Mouse (Mus musculus): ENCODE measurements around the gene Emg1. TPM values are rescaled to one million over a fixed set of nuclear protein-coding genes. Genes with fewer than 3 reads are reported as not detected.
A peak's percentile ranks its signal among the peaks of the same experiment; 100 is the strongest.

Emg1 gene
- polyA plus RNA-seq, 1 experiment from 2014 or later, result 93.9 TPM

DNA sequence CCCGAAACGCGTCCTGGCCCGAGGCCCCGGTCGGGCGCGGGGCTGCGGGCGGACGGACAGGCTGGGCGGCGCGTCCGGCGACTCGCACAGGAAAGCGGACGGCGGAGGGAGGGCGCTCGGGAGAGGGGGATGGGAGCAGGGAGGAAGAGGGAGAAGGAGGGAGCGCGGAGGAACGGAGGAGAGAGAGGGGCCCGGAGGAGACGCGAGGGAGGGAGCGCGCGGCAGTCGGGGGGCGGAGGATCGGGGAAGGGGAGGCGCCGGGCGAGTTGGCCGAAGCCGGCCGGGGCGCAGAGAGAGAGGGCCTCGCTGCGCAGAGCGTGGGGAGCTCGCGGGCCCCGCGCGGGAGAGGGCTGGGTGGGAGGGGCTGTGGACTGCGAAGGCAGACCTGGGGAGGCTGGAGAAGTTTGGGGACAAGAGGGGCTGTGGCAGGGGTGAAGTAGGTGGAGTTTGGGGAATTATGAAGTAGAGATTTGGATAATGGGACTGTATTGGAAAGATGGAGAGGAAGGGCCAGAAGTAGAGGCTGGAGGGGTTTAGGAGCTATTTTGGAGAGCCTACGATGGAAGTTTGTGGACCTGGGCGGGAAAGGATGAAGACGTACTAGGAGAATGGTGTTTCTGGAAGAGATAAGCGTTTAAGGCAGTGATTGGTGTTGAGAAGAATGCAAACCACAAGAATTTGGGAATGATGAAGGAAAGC is 44.8 kb upstream of the Emg1 start:
- Histone ChIP-seq H3K4me1 (replicated peaks; ENCODE audit: control insufficient read depth, insufficient read depth) (peaks cover 10% of the 10 kb centered on the region), H3K36me3 (ENCODE audit: control insufficient read depth, insufficient read depth, low read length) (no peaks in the 10 kb centered on the region), H3K4me2 (replicated peaks; ENCODE audit: low read depth) (peak overlapping the region; percentile 72), H3K27me3 (ENCODE audit: control insufficient read depth, insufficient read depth, low read length) (no peaks in the 10 kb centered on the region), H3K4me3 (ENCODE audit: low read depth, low read length) (peak overlapping the region; percentile 76), H3K9me3 (ENCODE audit: control insufficient read depth, low read length) (no peaks in the 10 kb centered on the region), H3K9ac (ENCODE audit: low read length) (peak overlapping the region; percentile 94), H3K27ac (replicated peaks) (peak overlapping the region; percentile 97)
- WGBS, result under 1% methylated on average over 47 of the region's 54 CpGs
- TF ChIP-seq CTCF (IDR thresholded peaks at IDR 0.05; ENCODE audit: low read depth) (no peak), EP300 (optimal IDR thresholded peaks at IDR 0.05) (peak; percentile 35)
- ATAC-seq (ENCODE audit: low FRiP score, low TSS enrichment) (peak; percentile 76), DNase-seq (ENCODE audit: low spot score) (peak; percentile 88)

- H3K27ac ChIP-seq (replicated peaks), result peak within 1 kb of the TSS; percentile 97
- TF ChIP-seq CTCF (IDR thresholded peaks at IDR 0.05; ENCODE audit: low read depth) (no peak), EP300 (optimal IDR thresholded peaks at IDR 0.05) (no peak)
- no peaks in the 10 kb centered on the region for H3K27me3 ChIP-seq (ENCODE audit: control insufficient read depth, insufficient read depth, low read length)
- H3K4me3 ChIP-seq (ENCODE audit: low read depth, low read length), result peak within 1 kb of the TSS; percentile 76
- DNase-seq (ENCODE audit: low spot score) (peak; percentile 84), ATAC-seq (ENCODE audit: low FRiP score, low TSS enrichment) (peak; percentile 56)
- H3K9me3 ChIP-seq (ENCODE audit: control insufficient read depth, low read length), result no peaks in the 10 kb centered on the region
- WGBS, result 2% methylated on average over 38 of the region's 100 CpGs
- H3K36me3 ChIP-seq (ENCODE audit: control insufficient read depth, insufficient read depth, low read length), result no peaks in the 10 kb centered on the region
- peak within 1 kb of the TSS; percentile 94 for H3K9ac ChIP-seq (ENCODE audit: low read length)
- peaks cover 10% of the 10 kb centered on the region for H3K4me1 ChIP-seq (replicated peaks; ENCODE audit: control insufficient read depth, insufficient read depth)
- H3K4me2 ChIP-seq (replicated peaks; ENCODE audit: low read depth), result peak within 1 kb of the TSS; percentile 72
These were observed 44.0 kb upstream of the Emg1 start, which contains the start of the genes Gm45234 and Atn1 for GRCm38 (mm10) chr6:124755831-124756595. Gm45234 (minus strand) TSS chr6:124756021. Atn1 (minus strand) TSS chr6:124756524.

GRCm38 (mm10) chr6:124755306-124755705 is 43.3 kb upstream of the Emg1 start:
- peak overlapping the region; percentile 72 for H3K4me2 ChIP-seq (replicated peaks; ENCODE audit: low read depth)
- peak overlapping the region; percentile 94 for H3K9ac ChIP-seq (ENCODE audit: low read length)
- peaks cover 10% of the 10 kb centered on the region for H3K4me1 ChIP-seq (replicated peaks; ENCODE audit: control insufficient read depth, insufficient read depth)
- DNase-seq (ENCODE audit: low spot score), result no peak
- 3% methylated on average over 3 of the region's 3 CpGs for WGBS
- H3K9me3 ChIP-seq (ENCODE audit: control insufficient read depth, low read length), result no peaks in the 10 kb centered on the region
- H3K27ac ChIP-seq (replicated peaks), result peak overlapping the region; percentile 97
- TF ChIP-seq CTCF (IDR thresholded peaks at IDR 0.05; ENCODE audit: low read depth) (no peak), EP300 (optimal IDR thresholded peaks at IDR 0.05) (no peak)
- peak overlapping the region; percentile 76 for H3K4me3 ChIP-seq (ENCODE audit: low read depth, low read length)
- no peaks in the 10 kb centered on the region for H3K27me3 ChIP-seq (ENCODE audit: control insufficient read depth, insufficient read depth, low read length)
- ATAC-seq (ENCODE audit: low FRiP score, low TSS enrichment), result no peak
- no peaks in the 10 kb centered on the region for H3K36me3 ChIP-seq (ENCODE audit: control insufficient read depth, insufficient read depth, low read length)

- DNase-seq (ENCODE audit: low spot score), result no peak
- WGBS, result 67% methylated on average over 2 of the region's 2 CpGs
- no peak overlapping the region for H3K27ac ChIP-seq (replicated peaks)
- H3K9me3 ChIP-seq (ENCODE audit: control insufficient read depth, low read length), result no peaks in the 10 kb centered on the region
- no peak overlapping the region for H3K4me2 ChIP-seq (replicated peaks; ENCODE audit: low read depth)
- no peaks in the 10 kb centered on the region for H3K27me3 ChIP-seq (ENCODE audit: control insufficient read depth, insufficient read depth, low read length)
- H3K4me3 ChIP-seq (ENCODE audit: low read depth, low read length), result no peak overlapping the region
- H3K36me3 ChIP-seq (ENCODE audit: control insufficient read depth, insufficient read depth, low read length), result peaks cover 9% of the 10 kb centered on the region; the same call in 1 of the 2 replicates
- H3K4me1 ChIP-seq (replicated peaks; ENCODE audit: control insufficient read depth, insufficient read depth), result peaks cover 8% of the 10 kb centered on the region
- H3K9ac ChIP-seq (ENCODE audit: low read length), result no peak overlapping the region
- no peak for ATAC-seq (ENCODE audit: low FRiP score, low TSS enrichment)
- TF ChIP-seq EP300 (optimal IDR thresholded peaks at IDR 0.05), result no peak
- no peak for TF ChIP-seq CTCF (IDR thresholded peaks at IDR 0.05; ENCODE audit: low read depth)
These were observed 41.9 kb upstream of the Emg1 start for GRCm38 (mm10) chr6:124753861-124754260.

- Histone ChIP-seq H3K4me1 (replicated peaks; ENCODE audit: control insufficient read depth, insufficient read depth) (peaks cover 6% of the 10 kb centered on the region; the same call in 1 of the 2 replicates), H3K27me3 (ENCODE audit: control insufficient read depth, insufficient read depth, low read length) (no peaks in the 10 kb centered on the region), H3K4me2 (replicated peaks; ENCODE audit: low read depth) (no peak overlapping the region), H3K36me3 (ENCODE audit: control insufficient read depth, insufficient read depth, low read length) (peaks cover 12% of the 10 kb centered on the region), H3K9me3 (ENCODE audit: control insufficient read depth, low read length) (no peaks in the 10 kb centered on the region), H3K4me3 (ENCODE audit: low read depth, low read length) (no peak overlapping the region), H3K9ac (ENCODE audit: low read length) (no peak overlapping the region), H3K27ac (replicated peaks) (no peak overlapping the region)
- 78% methylated on average over 8 of the region's 8 CpGs for WGBS
- ATAC-seq (ENCODE audit: low FRiP score, low TSS enrichment) (no peak), DNase-seq (ENCODE audit: low spot score) (no peak)
- TF ChIP-seq CTCF (IDR thresholded peaks at IDR 0.05; ENCODE audit: low read depth), result no peak
- no peak for TF ChIP-seq EP300 (optimal IDR thresholded peaks at IDR 0.05)
These were observed 38.4 kb upstream of the Emg1 start for GRCm38 (mm10) chr6:124750405-124750804.
